Mouse (Mus musculus) adrenal gland, postnatal 4 days (tissue): ENCODE data around the gene Kcnk3. TPM values are rescaled to one million over a fixed set of nuclear protein-coding genes. Genes with fewer than 3 reads are reported as not detected.

Source experiments
- DNase-seq, 2 experiments: peaks; one replicate each; pipeline ENCODE4 v3.0.0; 2021 to 2022; ENCODE audit warnings: low spot score in 2 of 2, mixed read lengths in 2 of 2
- microRNA-seq: library from miRNA; unstranded; fragments of <30 nt; microRNA quantifications from one replicate; pipeline ENCODE4 v1.2.0, GENCODE M21; 2021
- total RNA-seq, 2 experiments: library from RNA; stranded (reverse); gene quantifications; 2 replicates each; pipeline ENCODE4 v1.2.3; 2021

The Kcnk3 gene
- total RNA-seq, 2 experiments from 2014 or later, result 684 to 719 TPM

DNA sequence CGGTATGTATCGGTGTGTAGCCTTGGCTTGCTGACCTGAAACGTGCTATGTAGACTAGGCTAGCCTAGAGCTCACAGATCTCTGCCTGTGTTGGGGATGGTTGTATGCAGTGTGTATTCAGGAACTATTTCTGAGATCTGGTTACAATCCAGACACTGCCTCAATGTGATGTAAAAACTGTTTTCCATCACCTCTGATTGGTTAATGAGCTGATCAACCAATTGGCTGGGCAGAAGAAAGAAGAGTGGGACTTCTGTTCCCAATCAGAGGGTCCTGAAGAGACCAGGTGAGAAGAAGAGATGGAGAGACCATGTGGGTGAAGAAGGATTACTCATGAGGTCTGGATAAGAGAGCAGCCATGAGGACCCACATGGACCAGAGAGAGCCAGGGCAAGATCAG lies 79.7 kb downstream of the Kcnk3 start:
- no peak for DNase-seq

- DNase-seq, result no peak
Observed at GRCm38 (mm10) chr5:30668637-30669495, 80.9 kb downstream of the Kcnk3 start.

- no peak for DNase-seq
Observed at GRCm38 (mm10) chr5:30669496-30669830, 81.5 kb downstream of the Kcnk3 start.

GRCm38 (mm10) chr5:30670091-30670490 lies 82.1 kb downstream of the Kcnk3 start:
- no peak for DNase-seq

- DNase-seq, result no peak
Observed at GRCm38 (mm10) chr5:30674001-30674400, 86.0 kb downstream of the Kcnk3 start.

Small RNA genes lying within 50 kb of the gene (microRNA-seq; reads per million reads assigned to microRNA genes)
- not detected for gene Mir5625

Other genes with a start within 250 kb of the Kcnk3 start
- under 1 TPM; 0.17 to 0.22 TPM for gene Otof, start 126.2 kb upstream of the Kcnk3 start, total RNA-seq
- not detected for gene 1700001C02Rik, start 122.1 kb upstream of the Kcnk3 start, total RNA-seq
- under 1 TPM; 0.53 to 0.99 TPM for gene Cib4, start 42.3 kb upstream of the Kcnk3 start, total RNA-seq
- 10 to 100 TPM; 33.5 to 33.7 TPM for gene Slc35f6, start 59.8 kb downstream of the Kcnk3 start, total RNA-seq
- gene Cenpa, start 78.6 kb downstream of the Kcnk3 start, total RNA-seq, result 10 to 100 TPM; 61.3 to 62.0 TPM
- gene Dpysl5, start 123.4 kb downstream of the Kcnk3 start, total RNA-seq, result 10 to 100 TPM; 10.8 to 16.0 TPM
- 10 to 100 TPM; 43.3 to 47.1 TPM for gene Mapre3, start 226.5 kb downstream of the Kcnk3 start, total RNA-seq